Mouse (Mus musculus) CD4-positive, CD25-positive, alpha-beta regulatory T cell, adult 2 months (primary cell): Measurements from ENCODE around the gene Tsks.

Source experiments
- DNase-seq: peaks from one replicate; pipeline ENCODE4 v3.0.0-alpha.2; 2012; ENCODE audit warnings: low read depth, low spot score

Gene Tsks

GRCm38 (mm10) chr7:44951960-44952359 lies 9.0 kb downstream of the Tsks start:
- DNase-seq, result peak; percentile 34

GRCm38 (mm10) chr7:44952611-44953306 lies 9.8 kb downstream of the Tsks start:
- DNase-seq, result peak; percentile 68

DNA sequence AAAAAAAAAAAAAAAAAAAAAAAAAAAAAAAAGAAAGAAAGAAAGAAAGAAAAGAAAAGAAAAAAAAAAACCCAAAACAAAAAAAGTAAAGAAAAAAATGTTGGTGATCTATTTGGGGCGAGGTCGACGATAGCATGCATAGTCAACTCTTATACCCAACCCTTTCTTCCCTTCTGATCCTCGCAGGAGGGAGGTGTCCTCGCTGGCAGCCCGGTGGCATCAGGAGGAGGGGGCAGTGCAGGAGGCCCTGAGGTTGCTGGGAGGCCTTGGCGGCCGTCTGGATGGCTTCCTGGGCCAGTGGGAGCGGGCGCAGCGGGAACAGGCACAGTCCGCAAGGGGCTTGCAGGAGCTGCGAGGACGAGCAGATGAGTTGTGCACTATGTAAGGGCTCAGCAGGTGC lies 10.6 kb downstream of the Tsks start:
- DNase-seq, result no peak

DNA sequence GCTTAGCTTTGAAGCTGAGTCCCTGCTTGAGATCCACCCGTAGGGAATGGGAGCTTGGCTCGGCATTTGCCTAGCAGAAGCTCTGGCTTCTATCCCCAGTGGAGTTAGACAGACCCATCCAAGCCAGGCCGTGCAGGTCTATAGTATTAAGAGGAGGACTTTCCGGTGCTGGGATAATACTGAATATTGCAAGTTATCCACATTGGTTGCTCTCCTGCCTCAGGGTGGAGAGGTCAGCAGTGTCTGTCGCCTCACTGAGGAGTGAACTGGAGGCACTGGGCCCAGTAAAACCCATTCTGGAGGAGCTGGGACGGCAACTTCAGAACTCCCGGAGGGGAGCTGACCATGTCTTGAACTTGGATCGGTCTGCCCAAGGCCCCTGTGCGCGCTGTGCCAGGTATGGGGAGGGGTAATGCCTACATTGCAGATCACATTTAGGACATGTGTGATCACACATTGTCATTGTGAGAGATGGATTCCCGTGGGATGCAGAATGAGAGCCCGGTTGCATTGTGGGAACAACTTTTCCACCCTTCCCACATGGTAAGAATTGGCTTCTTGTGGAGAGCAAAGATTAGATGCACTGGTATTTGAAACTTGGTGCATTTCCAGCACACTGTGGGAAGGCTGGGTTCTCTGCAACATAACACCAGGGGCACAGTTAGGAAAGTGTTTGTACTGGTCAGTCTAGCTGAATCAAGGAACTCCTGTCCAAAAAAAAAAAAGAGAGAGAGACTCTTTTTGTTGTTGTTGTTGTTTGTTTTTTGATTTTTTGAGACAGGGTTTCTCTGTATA lies 11.3 kb downstream of the Tsks start:
- DNase-seq, result no peak

- peak; percentile 69 for DNase-seq
Observed at GRCm38 (mm10) chr7:44955628-44956027, 12.6 kb downstream of the Tsks start.

- DNase-seq, result no peak
Observed at GRCm38 (mm10) chr7:44956266-44956665, 13.3 kb downstream of the Tsks start.

- DNase-seq, result no peak
Observed at GRCm38 (mm10) chr7:44957183-44957835, 14.3 kb downstream of the Tsks start.

GRCm38 (mm10) chr7:44958208-44958607 lies 15.2 kb downstream of the Tsks start:
- DNase-seq, result peak; percentile 65

DNA sequence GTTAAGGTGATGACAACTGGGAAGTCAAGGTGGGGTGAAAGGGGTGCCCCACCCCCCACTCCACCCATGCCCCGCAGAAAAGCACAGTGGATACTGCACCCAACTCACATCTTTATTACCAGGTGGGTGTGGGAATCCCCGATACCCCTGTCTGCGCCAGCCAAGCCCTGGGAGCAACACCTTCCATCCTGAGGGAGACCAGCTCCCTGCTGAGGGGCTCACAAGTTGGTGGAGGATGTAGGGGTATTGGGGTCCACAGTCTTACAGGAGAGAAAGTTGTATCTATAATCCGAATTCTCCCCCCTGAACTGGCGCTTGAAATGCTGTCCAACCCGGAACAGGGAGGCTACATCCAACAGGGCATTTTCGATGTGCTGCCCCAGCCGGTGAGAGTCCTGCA lies 16.3 kb downstream of the Tsks start:
- no peak for DNase-seq

GRCm38 (mm10) chr7:44959874-44960511 lies 17.0 kb downstream of the Tsks start:
- no peak for DNase-seq

GRCm38 (mm10) chr7:44960512-44960910 lies 17.5 kb downstream of the Tsks start:
- DNase-seq, result no peak

DNA sequence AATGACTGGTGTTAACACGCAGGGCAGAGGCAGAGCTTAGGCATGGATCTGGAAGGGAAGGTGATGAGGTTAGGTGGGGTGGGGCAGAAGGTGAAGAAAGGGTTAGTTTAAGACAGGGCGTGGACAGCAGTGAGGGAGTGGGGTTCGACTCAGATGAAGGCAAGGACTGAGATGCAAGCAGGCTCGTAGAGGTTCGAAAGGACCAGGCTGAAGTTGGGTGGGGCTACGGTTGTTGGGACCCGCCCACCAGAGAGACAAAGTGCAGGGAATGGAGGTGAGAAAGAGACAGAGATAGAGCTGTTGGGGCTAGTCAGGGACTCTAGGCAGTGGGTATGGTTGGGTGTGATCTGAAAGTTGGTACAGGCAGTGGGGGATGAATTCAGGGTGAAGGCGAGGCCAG lies 19.3 kb downstream of the Tsks start:
- DNase-seq, result no peak

GRCm38 (mm10) chr7:44962831-44963230 lies 19.8 kb downstream of the Tsks start:
- no peak for DNase-seq

DNA sequence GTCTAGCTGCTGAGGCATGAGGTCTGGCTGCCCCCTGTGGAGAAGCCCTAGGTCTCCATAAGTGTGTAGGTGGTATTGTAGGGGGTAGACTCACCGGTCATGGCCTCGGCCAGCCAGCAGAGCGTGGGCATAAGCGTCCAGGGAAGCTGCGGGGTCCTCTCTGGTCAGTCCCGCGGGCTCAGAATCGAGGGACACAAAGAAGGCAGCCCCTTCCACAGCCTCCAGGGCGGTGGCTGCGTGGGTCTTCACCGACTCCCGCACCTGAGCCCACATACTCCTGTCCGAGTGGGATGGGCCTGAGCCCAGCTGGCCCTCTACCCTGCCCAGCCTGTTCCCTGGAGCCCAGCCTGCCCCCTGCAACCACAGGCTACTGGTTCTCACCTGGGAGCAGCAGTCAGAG lies 22.0 kb downstream of the Tsks start:
- DNase-seq, result no peak

DNA sequence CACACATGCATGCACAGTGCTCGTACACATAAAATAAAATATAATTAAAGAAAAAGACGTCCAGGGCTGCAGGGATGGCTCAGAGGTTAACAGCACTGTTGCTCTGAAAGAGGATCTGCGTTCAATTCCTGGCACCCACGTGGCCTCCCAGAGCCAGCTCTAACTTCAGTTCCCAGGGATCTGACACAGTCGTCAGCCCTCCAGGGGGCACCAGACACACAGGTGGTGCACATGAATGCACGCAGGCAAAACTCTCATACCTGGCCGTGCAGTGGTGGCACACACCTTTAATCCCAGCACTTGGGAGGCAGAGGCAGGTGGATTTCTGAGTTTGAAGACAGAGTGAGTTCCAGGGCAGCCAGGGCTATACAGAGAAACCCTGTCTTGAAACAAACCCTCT lies 23.0 kb downstream of the Tsks start:
- peak; percentile 47 for DNase-seq

DNA sequence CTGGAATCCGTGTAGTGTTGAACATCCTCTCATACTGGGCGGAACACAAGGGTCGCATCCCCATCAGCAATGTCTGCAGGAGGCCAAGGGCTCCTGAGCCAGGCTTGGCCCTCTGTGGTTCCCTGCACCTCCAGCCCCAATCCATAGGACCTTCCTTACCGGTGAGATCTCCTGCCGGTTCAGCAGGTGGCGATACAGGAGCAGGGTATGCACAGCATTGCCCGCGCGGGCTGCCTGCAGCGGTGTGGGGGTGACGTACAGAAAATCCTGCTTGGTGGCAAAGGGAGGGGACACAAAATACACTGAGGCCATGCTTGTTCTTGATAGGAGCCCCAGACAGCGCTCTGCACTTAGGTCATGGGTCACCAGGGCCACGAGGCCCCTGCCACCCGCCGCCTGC lies 23.6 kb downstream of the Tsks start:
- no peak for DNase-seq

DNA sequence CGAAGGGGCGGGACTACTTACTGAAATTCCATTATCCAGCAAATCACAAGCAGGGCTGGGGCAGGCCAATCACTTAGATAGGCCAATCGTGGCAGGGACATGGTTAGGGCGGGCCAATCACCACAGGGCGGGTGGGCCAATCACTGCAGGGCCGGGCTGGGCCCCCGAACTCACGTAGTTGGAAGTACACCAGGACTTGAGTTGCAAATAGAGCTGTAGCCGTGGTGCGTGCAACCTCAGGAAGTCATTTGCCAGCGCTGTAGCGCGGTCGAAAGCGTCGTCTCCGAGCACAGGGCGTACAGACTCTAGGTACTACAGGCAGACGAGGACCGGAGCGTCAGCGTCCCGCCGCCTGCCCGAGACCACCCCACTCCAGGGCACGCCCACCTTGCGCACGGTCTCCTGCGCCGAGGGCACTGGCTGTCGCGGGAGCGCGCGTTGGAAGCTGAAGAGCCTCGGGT lies 27.3 kb downstream of the Tsks start:
- DNase-seq, result peak; percentile 86

DNA sequence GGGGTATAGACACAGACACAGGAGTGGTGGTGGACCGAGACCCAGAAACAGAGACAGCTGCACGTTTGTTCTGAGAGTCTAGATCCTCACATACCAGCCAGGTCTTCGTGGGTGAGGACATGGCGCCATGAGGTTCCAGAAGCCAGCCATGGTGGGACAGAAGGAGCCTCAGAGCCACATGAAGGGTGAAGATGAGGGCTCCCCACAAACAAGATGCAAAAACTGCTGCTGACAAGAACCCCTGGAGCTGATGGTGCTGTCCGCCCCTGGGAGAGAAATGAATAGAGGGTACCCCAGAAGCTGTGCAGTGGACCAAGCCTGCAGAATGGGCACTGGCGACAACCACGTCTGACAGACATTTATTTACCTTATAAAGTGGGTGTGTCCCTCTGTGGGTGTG lies 28.1 kb downstream of the Tsks start:
- DNase-seq, result no peak

DNA sequence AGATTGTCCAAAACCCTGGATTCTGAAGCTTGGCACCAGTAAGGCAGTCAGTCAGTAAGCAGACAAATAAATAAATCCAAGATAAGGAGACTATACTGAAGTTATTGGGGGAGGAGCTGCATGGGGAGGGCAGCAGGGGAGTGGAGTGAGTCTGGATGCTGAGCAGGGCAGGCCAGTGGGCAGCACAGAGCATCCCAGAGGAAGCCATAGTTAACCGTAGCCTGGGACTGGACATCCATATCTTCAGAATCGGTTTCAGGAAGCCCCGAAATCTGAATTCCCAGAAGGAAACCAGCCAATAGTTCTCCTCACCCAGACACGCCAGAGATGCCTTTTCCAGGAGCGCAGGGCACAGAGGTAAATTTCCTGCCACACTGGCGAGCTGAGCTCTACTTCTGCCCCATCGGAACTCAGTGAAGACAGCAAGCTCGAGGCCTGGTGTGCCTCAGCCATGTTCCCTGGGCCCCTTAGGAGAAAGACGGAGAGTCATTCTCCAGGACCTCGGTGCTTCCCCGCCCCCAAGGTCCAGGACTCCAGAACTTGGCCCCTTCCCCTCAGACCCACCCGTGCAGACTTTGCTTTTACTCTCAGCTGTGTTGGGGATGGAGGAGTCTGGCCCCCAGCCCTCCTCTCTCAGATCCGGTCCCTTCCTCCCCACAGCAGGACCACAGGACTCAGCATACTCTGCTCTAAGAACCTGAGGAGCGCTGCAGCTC lies 30.6 kb downstream of the Tsks start:
- no peak for DNase-seq

- DNase-seq, result no peak
Observed at GRCm38 (mm10) chr7:44974383-44975116, 31.5 kb downstream of the Tsks start, which contains the start of gene Cpt1c. Cpt1c (minus strand) TSS chr7:44974851.

GRCm38 (mm10) chr7:44975117-44975419 lies 32.1 kb downstream of the Tsks start:
- no peak for DNase-seq
